Mouse (Mus musculus) neural tube, embryonic 13.5 days (tissue): ENCODE results near the gene Vps35l. TPM values are rescaled to one million over a fixed set of nuclear protein-coding genes. Genes with fewer than 3 reads are reported as not detected.

Experiments used
- ATAC-seq: fragments of 200-750 bp; cut with Nextera tagmentation; 2 replicates; pipeline ENCODE4 v1.8.0; 2017; ENCODE audit warnings: low read depth, mild to moderate bottlenecking, moderate TSS enrichment, moderate library complexity
- H3K27ac ChIP-seq: fragments of 300-500 bp; sonication (generic); replicated peaks from 2 replicates; pipeline ENCODE4 v1.5.1; 2015; ENCODE audit warnings: moderate library complexity, mild to moderate bottlenecking, inconsistent platforms
- H3K27me3 ChIP-seq: fragments of 300-500 bp; sonication (generic); 2 replicates; pipeline ENCODE4 v1.6.1; 2015; ENCODE audit warnings: mild to moderate bottlenecking, inconsistent platforms
- H3K36me3 ChIP-seq: fragments of 300-500 bp; sonication (generic); 2 replicates; pipeline ENCODE4 v1.6.1; 2015; ENCODE audit warnings: mild to moderate bottlenecking, inconsistent platforms
- H3K4me1 ChIP-seq: fragments of 300-500 bp; sonication (generic); replicated peaks from 2 replicates; pipeline ENCODE4 v1.6.1; 2015; ENCODE audit warnings: inconsistent platforms
- H3K4me2 ChIP-seq: fragments of 300-500 bp; sonication (generic); 2 replicates; pipeline ENCODE4 v1.6.1; 2015; ENCODE audit warnings: inconsistent platforms, mild to moderate bottlenecking, moderate library complexity
- H3K4me3 ChIP-seq: fragments of 300-500 bp; sonication (generic); 2 replicates; pipeline ENCODE4 v1.5.1; 2015; ENCODE audit warnings: mild to moderate bottlenecking, inconsistent platforms
- H3K9ac ChIP-seq: fragments of 300-500 bp; sonication (generic); 2 replicates; pipeline ENCODE4 v1.6.1; 2015; ENCODE audit warnings: moderate library complexity, mild to moderate bottlenecking, inconsistent platforms
- H3K9me3 ChIP-seq: fragments of 300-500 bp; sonication (generic); 2 replicates; pipeline ENCODE4 v1.6.1; 2016; ENCODE audit warnings: inconsistent platforms
- WGBS: fragments of 180-500 bp; shearing (Covaris S2); methylation state at CpG from one replicate; pipeline ENCODE4 v1.1.7; 2015; 5-methylcytosine and 5-hydroxymethylcytosine counted together
- polyA plus RNA-seq: library from polyadenylated mRNA; unstranded; fragments of >200 nt; fragmentation: Nextera tagmentation; extraction: Ambion mirVana; gene quantifications from 2 replicates; pipeline ENCODE4 v1.2.1, GENCODE M21; 2015

The Vps35l gene
- polyA plus RNA-seq, 1 experiment from 2014 or later, result 86.8 TPM

DNA sequence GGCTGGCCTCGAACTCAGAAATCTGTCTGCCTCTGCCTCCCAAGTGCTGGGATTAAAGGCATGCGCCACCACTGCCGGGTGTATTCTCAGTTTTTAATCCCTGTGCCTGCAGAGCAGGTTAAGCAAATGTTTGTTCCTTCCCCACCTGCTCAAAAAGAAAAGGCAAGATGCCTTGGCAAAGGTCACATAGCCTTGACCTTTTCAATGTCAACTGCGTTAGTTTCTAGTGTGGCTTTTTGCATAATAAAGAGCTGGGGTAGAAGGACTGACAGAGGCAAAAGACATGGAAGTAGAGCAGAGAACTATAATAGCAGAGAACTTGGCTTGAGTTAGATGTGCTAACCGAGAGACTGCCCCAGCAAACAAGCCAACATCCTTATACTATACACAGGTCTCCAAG lies 29.2 kb upstream of the Vps35l start:
- no peak overlapping the region for H3K4me2 ChIP-seq
- no peak overlapping the region for H3K9ac ChIP-seq
- WGBS, result 68% methylated on average over 5 of the region's 5 CpGs
- no peak overlapping the region for H3K27ac ChIP-seq
- no peaks in the 10 kb centered on the region for H3K27me3 ChIP-seq
- no peak overlapping the region for H3K4me3 ChIP-seq
- ATAC-seq, result no peak
- H3K9me3 ChIP-seq, result no peaks in the 10 kb centered on the region
- peaks cover 19% of the 10 kb centered on the region for H3K4me1 ChIP-seq
- peaks cover 5% of the 10 kb centered on the region; the same call in 1 of the 2 replicates for H3K36me3 ChIP-seq

DNA sequence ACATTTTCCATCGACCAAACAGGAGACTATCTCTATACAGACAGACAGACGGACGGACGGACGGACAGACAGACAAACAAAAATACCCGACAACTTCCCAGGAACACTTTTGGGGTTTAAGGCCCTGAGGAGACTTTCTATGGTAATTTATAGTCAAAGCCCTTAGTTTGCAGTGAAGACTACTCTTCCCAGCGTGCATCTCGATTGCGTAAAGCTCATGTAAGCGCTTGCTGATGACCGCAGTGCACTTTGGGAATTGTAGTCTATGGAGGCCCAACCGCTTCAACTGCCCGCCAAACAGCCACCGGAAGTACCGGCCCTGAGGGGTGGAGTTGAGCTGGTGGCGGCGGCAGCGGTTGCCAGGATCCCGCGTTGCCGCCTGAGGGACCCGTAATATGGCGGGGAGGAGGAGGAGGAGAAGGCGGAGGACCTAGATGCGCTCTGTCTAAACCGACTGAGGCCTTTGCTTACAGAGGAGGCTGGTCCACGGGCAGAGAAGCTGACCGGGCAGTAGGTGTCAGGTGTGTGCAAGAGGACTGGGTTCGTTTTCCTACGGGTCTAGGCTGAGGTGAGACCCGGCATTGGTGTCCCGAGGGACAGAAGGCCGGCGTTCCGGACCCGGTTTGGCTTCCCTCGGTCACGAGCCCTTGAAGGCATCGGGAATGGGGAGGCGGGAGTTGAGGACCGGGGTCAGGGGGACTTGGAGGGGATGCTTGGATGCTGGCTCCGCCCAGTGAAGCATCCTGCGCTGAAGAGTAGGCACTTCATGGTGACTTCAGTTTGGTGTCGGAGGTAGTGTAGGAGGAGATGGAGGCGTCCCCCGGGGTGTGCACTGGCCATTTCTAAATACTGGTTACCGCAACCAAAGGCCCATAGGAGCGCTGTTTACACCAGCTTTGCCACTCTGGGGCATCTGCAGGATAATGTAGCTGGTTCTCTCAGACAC lies 27.5 kb upstream of the Vps35l start, which contains the start of gene Ccp110:
Gene Ccp110 (plus strand): TSS at position 325 of the 946 bp plus-strand sequence.
- peak within 1 kb of the TSS; percentile 93 for H3K4me3 ChIP-seq
- peaks cover 9% of the 10 kb centered on the region for H3K36me3 ChIP-seq
- peak within 1 kb of the TSS; percentile 87 for H3K27ac ChIP-seq
- no peaks in the 10 kb centered on the region for H3K27me3 ChIP-seq
- H3K4me1 ChIP-seq, result peaks cover 13% of the 10 kb centered on the region
- 1% methylated on average over 48 of the region's 48 CpGs for WGBS
- peak; percentile 97 for ATAC-seq
- H3K9me3 ChIP-seq, result no peaks in the 10 kb centered on the region
- H3K9ac ChIP-seq, result peak within 1 kb of the TSS; percentile 86
- peak within 1 kb of the TSS; percentile 63 for H3K4me2 ChIP-seq

DNA sequence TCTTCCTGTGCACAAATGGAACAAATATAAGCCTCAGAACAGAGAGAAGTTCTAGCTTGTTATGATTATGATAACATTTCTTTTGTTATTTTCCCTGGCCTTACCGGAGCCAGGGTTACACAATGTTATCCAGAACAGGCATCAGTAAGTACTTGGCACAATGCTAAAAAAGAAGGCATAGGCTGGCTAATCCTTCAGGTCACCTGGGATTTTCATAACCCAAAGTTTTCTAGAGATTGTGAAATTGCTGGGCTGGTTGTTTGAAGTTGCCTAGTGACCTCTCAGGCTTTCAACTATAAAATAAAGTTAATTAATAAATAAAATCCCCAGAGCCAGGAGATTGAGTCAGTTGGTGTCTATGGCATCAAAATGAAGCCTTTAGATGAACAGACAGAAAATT lies 25.2 kb upstream of the Vps35l start:
- Histone ChIP-seq H3K27me3 (no peaks in the 10 kb centered on the region), H3K36me3 (peaks cover 28% of the 10 kb centered on the region), H3K9ac (no peak overlapping the region), H3K4me1 (peaks cover 13% of the 10 kb centered on the region), H3K27ac (no peak overlapping the region), H3K9me3 (no peaks in the 10 kb centered on the region), H3K4me3 (no peak overlapping the region), H3K4me2 (no peak overlapping the region)
- ATAC-seq, result no peak
- WGBS, result 92% methylated on average over 1 of the region's 1 CpGs

DNA sequence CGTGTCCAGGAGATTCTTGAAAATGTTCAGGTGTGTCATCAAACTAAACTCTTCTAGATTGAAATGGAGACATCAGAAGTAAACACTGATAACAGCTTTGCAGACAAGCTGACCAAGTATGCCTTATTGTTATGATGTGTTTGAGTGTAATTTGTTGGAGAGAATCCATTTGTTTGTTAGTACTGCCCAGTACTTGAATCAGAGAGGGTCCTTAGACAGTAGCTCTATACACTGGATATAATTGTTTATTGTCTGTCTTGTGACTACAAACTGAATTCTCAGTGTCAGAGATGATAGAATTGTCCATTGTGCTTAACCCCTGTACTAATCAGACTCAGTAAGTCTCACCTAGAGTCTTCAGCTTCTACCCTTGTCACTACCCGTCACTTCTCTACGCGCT lies 22.0 kb upstream of the Vps35l start:
- Histone ChIP-seq H3K4me1 (peaks cover 10% of the 10 kb centered on the region), H3K4me2 (no peak overlapping the region), H3K9ac (no peak overlapping the region), H3K27me3 (no peaks in the 10 kb centered on the region), H3K36me3 (peaks cover 55% of the 10 kb centered on the region), H3K4me3 (no peak overlapping the region), H3K27ac (no peak overlapping the region), H3K9me3 (no peaks in the 10 kb centered on the region)
- no peak for ATAC-seq
- WGBS, result 93% methylated on average over 4 of the region's 4 CpGs

DNA sequence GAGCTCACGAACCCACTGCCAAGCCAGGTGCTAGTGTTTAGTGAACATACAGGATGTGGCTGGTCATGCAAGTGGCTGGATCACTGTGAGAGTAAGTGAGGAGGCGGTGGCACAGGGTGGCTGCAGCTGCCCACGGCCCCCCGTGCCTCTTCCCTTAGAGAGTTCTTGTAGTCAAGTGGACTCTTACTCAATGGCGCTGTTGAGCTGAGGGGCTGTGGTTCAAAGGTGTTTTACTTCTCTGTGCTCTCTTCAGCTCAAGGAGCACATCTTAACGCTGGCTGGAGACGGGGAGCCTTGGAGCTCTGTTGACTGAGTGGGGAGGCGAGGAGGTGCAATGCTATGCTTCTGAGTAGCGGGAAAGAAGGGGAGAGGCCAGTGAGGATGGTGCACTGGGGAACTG lies 16.1 kb upstream of the Vps35l start:
- no peak overlapping the region for H3K9ac ChIP-seq

DNA sequence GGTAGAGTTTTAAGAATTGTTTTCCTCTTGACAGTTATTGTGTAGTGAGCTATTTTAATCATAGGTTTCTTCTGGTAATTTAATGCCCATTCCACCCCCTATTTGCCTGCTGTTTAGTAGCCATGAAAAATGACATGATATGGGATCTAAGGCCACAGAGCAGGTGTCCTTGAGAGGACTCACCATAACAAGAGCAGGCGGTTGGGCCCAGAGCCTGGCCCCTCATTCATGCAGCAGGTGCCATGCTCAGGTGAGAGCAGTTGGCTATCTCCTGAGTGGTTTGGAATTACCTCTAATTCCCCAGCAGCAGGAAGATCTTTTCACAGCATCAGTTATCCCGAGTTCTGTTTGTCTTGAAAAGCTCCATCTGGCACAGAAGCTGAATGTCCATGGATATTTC lies 14.6 kb upstream of the Vps35l start:
- ATAC-seq, result no peak

More for the DNA sequence above, 16.1 kb upstream of the Vps35l start:
- no peaks in the 10 kb centered on the region for H3K9me3 ChIP-seq
- no peak overlapping the region for H3K27ac ChIP-seq
- H3K4me3 ChIP-seq, result no peak overlapping the region
- H3K4me2 ChIP-seq, result no peak overlapping the region
- ATAC-seq, result no peak
- 92% methylated on average over 9 of the region's 9 CpGs for WGBS
- peaks cover 90% of the 10 kb centered on the region for H3K36me3 ChIP-seq
- H3K4me1 ChIP-seq, result no peaks in the 10 kb centered on the region
- H3K27me3 ChIP-seq, result no peaks in the 10 kb centered on the region

DNA sequence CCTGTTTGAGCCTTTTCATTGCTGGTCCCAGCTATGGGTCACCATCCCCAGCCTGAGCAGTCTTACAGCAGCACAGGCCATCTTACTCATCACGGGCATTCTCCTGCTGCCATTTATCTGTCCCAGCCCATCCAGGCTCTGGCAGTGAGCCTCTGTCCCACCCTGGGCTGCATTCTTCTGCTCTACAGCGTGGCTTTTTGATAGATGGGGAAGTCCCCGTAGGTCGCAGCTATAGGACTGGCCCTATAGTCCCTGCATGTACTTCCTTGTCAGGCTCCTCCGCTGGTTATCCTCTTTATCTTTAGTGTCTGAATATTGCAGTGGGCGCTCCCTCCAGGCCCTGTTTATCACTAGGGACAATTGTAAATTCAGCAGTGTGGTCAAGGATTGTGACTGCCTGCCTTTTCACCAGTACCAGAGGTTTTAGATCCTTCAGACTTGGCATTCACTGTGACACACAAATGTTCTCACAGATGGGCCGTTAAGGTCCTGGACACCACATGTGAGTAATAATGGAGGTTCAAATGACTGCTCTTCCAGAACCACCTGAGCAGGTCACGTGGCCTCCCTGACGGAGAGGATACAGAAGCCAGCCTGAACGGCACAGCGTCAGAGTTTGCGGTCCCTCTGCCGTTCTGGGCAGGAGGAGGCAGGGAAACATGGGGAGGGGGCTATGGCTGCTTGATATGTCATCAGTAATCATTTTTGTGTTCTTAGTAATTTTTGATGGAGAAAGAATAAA lies 11.0 kb upstream of the Vps35l start:
- H3K4me1 ChIP-seq, result no peaks in the 10 kb centered on the region
- 90% methylated on average over 13 of the region's 13 CpGs for WGBS
- ATAC-seq, result no peak

More for the DNA sequence above, 14.6 kb upstream of the Vps35l start:
- H3K4me3 ChIP-seq, result no peak overlapping the region
- 90% methylated on average over 2 of the region's 2 CpGs for WGBS
- no peak overlapping the region for H3K9ac ChIP-seq
- H3K4me2 ChIP-seq, result no peak overlapping the region
- no peaks in the 10 kb centered on the region for H3K4me1 ChIP-seq
- no peak overlapping the region for H3K27ac ChIP-seq
- H3K27me3 ChIP-seq, result no peaks in the 10 kb centered on the region
- H3K36me3 ChIP-seq, result peaks cover 92% of the 10 kb centered on the region
- H3K9me3 ChIP-seq, result no peaks in the 10 kb centered on the region

DNA sequence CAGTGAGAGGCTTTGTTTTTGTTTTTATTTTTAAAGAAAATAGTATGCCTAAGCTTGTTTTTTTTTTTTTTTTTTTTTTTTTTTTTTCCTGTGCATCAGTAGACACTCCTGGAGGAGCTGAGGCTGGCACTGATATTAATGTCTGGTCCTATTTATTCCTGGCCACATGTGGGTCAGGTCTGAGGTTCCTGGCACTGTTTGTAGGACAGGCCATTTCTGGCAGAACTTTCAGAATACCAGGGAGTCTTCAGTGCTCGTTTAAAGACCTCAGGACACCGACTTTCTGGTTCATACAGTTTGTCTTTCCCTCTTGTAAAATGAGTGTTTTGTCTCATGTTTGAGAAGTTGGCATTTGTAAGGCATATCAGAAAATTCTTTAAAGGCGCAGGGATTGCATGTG lies 8.2 kb upstream of the Vps35l start:
- H3K9me3 ChIP-seq, result no peaks in the 10 kb centered on the region
- H3K4me3 ChIP-seq, result no peak overlapping the region
- no peak overlapping the region for H3K27ac ChIP-seq
- H3K4me1 ChIP-seq, result no peaks in the 10 kb centered on the region
- 94% methylated on average over 3 of the region's 3 CpGs for WGBS
- no peak overlapping the region for H3K4me2 ChIP-seq
- H3K36me3 ChIP-seq, result peaks cover 80% of the 10 kb centered on the region
- no peak overlapping the region for H3K9ac ChIP-seq
- no peak for ATAC-seq
- H3K27me3 ChIP-seq, result no peaks in the 10 kb centered on the region

More for the DNA sequence above, 11.0 kb upstream of the Vps35l start:
- no peak overlapping the region for H3K27ac ChIP-seq
- H3K4me3 ChIP-seq, result no peak overlapping the region
- no peak overlapping the region for H3K9ac ChIP-seq
- H3K36me3 ChIP-seq, result peaks cover 88% of the 10 kb centered on the region
- H3K9me3 ChIP-seq, result no peaks in the 10 kb centered on the region
- no peak overlapping the region for H3K4me2 ChIP-seq
- H3K27me3 ChIP-seq, result no peaks in the 10 kb centered on the region

DNA sequence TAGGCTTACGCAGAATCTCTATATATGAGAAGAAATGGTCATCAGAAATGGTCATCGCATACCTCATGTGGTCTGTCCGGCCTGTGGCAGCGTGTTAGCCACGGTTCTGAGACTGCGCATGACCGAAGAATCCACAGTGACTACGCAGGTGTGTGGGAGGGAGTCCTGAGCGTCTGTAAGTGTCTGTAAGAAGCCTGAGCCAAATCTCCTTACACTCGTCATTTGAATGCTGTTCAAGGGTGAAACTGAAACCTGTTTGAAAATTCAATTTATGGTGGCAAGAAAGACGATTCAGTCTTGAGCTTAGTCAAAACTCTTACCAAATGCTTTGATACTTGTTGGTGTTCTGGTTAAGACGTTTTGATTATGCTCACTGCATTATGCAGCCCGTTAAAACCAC lies 6.8 kb upstream of the Vps35l start:
- no peak overlapping the region for H3K27ac ChIP-seq
- H3K4me1 ChIP-seq, result no peaks in the 10 kb centered on the region
- H3K36me3 ChIP-seq, result peaks cover 74% of the 10 kb centered on the region
- no peaks in the 10 kb centered on the region for H3K9me3 ChIP-seq
- H3K27me3 ChIP-seq, result no peaks in the 10 kb centered on the region
- no peak for ATAC-seq
- no peak overlapping the region for H3K9ac ChIP-seq
- WGBS, result 96% methylated on average over 13 of the region's 13 CpGs
- no peak overlapping the region for H3K4me3 ChIP-seq
- H3K4me2 ChIP-seq, result no peak overlapping the region

DNA sequence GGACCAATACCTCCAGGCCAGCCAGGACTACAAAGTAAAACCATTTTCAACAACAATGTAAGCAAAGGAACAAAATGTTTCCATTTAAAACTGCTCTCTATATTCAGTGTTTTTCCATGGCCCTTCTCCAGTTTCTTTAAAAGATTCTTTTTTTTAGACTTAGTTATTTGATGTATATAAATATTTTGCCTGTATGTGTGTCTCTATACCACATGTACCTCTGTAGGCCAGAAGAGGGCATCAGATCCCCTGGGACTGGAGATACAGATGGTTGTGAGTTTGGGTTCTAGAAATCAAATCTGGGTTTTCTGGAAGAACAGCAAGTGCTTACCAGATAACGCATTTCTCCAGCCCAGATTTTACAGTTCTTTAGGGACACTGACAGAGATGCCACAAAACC lies 1.3 kb upstream of the Vps35l start:
- H3K4me3 ChIP-seq, result no peak overlapping the region
- peaks cover 32% of the 10 kb centered on the region for H3K36me3 ChIP-seq
- H3K27ac ChIP-seq, result no peak overlapping the region
- H3K4me2 ChIP-seq, result no peak overlapping the region
- 74% methylated on average over 1 of the region's 1 CpGs for WGBS
- ATAC-seq, result no peak
- H3K9ac ChIP-seq, result no peak overlapping the region
- H3K27me3 ChIP-seq, result no peaks in the 10 kb centered on the region
- H3K4me1 ChIP-seq, result peaks cover 20% of the 10 kb centered on the region
- H3K9me3 ChIP-seq, result no peaks in the 10 kb centered on the region

DNA sequence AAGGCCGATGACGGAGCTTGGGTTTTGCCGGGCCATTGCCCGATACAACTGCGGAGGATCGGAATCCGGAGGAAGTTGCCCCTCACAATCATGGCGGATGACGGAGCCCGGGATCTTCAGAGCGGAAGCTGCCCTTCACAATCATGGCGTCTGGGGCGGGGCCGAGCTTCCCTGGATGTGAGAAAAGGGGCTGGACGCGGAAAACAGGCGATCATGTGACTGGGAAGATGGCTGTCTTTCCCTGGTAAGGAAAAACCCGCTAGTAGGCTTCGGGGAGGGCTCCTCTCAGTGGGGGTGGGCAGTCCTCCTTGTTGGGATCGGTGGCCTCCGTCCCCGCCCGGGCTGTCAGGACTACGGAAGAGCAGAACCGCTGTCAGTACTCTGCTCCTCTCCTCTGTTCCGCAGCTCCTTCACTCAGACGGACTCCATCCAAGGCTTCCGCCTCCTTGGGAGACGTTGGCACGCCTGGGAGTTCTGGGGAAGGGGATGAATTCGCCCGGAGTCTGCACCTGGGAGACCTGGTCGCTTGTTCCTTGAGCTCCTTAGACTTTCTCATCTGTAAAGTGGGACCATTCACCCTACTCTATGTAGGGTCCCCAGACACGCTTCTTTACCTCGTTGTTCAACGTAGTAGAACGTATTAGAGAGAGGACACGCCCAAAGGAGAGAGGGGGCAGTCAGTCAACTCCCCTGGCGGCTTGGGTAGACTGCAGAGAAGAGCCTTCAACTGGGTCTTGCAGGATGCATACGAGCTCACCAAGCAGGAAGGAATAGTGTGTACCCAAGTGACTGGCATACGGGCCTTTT lies 709 bp downstream of the Vps35l start:
- Histone ChIP-seq H3K27ac (peak overlapping the region; percentile 87), H3K4me1 (peaks cover 20% of the 10 kb centered on the region), H3K9me3 (no peaks in the 10 kb centered on the region), H3K9ac (peak overlapping the region; percentile 82), H3K4me3 (peak overlapping the region; percentile 77), H3K36me3 (peaks cover 32% of the 10 kb centered on the region), H3K27me3 (no peaks in the 10 kb centered on the region), H3K4me2 (peak overlapping the region; percentile 82)
- 3% methylated on average over 41 of the region's 41 CpGs for WGBS
- peak; percentile 98 for ATAC-seq
